Mouse (Mus musculus) MN1 (cell line): ENCODE data around the gene Cdk5rap2.
A peak's percentile ranks its signal among the peaks of the same experiment; 100 is the strongest.

Experiments used
- DNase-seq: peaks from one replicate; pipeline ENCODE4 v3.0.0-alpha.2; 2016; ENCODE audit warnings: low spot score

Gene Cdk5rap2

DNA sequence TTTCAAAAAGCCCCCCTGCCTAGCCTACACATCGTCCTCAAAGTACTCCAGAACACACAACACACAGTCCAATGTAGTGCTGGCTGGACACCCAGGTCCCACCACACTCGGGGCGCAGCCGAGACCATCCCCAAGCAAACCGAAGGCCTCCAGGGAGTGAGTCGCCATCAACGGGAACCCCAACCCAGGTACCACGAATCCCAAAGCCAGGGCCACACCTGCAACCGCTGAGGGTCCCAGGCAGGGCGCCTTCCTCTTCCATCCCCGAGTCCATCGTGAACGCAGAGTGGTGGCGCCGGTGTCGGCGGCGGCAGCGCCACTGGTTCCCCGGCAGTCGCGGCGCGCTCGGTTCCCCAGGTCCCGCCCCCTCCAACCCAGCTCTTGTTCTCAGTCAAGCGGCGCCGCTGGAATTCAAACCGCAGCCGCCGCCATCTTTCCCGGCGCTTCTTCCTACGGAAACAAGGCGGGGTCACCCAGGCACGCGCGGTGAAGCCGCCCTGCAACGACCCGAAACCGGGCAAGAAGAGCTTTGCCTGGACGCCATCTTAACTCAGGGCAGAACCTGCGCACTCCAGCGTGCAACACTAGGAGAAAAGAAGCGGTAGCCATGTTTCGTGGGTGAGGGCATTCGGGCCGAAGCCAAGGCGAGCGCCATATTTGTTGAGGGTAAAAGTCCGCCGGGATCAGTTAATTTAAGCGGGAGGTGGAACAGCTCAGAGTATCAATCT lies at the start of gene Cdk5rap2:
Gene Cdk5rap2 (minus strand): TSS at position 450 of the 728 bp plus-strand sequence.
- DNase-seq = peak; percentile 97

DNA sequence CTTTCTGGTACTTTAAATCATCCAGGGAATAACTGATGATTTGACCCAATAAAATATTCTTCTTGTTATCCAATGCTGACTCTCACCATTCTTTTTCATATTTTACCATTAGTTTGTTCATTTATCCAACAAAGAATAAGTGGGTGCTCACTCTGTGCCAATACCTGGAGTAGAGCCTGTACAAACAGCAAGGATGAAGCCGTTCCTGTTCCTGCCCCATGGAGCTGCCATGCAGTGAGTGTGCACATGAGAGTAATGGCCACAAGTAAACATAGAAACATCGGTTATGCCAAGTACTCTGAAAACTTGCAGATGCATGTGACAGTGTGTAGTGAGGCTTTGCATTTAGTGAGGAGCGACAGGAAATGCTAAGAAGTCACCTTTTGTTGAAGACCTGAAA lies 41.9 kb upstream of the Cdk5rap2 start:
- DNase-seq = no peak

DNA sequence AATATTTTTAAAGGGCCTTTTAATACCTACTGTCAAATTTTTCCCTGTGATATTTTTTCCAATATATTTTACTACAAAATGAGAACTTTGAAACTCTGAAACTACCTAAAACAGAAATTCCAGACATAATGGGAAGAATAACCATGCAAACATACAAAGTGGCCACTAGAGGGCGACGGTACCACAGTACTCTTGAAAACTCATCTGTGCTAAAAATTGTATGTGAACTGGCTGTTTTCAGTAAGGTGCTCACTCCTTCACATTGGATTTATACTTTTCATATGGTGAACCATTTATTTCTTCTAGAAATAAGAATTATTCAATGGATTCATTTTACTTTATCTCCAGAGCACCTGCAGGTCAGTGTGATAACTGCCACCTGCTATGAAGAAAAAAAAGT lies 41.5 kb upstream of the Cdk5rap2 start:
- peak; percentile 51 for DNase-seq

DNA sequence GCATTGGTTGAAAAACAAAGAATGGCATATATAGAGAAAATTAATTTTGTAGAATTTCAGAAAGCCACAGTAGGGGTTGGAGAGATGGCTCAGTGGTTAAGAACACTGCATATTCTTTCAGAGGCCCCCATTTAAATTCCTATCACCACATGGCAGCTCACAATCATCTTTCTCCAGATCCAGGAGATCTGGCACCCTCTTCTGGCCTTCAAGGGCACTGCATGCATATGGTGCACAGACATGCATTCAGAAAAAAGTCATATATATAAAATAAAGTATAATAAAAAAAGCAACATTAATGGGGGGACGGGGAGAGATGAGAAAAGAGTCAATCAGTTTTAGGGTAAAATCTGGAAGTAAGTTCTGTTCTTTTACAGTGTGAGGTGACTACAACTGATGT lies 39.4 kb upstream of the Cdk5rap2 start:
- no peak for DNase-seq

DNA sequence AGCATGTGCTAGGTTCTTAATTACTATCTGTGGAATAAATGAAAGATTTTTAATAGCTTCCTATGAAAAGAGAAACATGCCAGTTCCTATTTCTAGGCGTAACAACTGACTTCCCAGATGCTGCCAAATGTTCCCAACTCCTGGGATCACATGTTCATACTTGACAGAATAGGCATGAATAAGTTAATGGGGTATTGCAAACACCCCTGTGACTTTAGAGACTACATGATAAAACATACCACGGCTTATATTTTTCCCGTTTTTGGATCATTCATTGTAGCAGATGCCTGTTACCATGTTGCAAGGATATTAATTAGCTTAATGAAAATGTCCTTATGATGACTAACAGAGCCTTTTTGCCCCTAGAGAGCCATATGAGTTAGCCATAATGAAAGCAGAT lies 36.5 kb upstream of the Cdk5rap2 start:
- DNase-seq = no peak

DNA sequence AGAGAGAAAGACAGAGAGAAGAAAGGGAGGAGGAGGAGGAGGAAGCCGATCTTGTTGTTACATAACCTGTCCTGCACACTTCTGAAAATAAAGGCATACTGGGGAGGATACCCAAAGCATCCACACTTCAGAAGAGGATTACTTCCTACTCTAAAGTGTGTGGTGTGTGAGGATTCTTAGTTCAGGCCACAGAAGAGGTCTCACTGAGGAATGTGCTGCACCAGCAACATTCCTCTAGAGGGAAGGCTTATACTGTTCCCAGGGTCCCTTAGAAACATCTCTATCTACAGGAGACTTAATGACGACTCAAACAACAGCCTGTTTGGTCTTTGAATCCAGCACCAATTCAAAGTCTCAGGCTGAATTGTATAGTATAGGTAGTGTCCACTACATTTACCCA lies 10.0 kb upstream of the Cdk5rap2 start:
- DNase-seq = no peak

DNA sequence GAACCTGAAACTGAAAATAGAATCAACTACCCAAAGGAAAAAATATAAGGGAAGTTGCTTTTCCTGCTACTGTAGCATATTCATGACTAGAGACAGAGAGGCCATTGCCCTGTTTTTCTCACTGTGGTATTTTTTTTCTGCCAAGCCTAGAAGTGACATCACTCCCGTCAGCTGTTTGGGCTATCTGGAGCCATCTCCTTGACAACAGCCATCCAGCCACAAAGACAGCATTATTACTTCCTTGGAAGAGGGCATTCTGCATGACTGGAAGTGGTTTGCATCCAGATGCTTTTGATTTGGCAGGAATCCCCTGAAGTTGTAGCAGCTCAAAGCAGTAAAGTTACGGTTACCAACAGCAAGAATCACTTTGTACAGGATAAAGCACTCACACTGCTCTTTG lies 1.9 kb upstream of the Cdk5rap2 start:
- peak; percentile 78 for DNase-seq

DNA sequence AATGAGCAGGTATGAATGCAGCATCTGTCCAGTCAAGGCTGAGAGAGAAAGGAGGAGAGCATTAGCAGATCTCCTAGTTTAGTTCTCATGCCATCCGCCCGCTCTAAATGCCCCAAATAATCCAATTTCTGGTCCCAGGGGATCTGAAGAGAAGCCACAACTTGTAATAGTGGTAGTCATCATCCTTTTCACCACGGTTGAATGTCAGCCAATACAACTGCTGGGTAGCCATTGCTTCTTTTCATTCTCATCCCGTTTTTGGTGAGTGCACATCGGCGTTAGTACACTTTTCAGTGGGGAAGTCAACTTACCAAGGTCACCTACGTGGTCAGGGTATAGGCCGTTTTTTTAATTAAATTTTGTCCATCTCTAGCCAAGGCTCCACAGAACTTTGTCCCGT lies 787 bp downstream of the Cdk5rap2 start:
- DNase-seq = peak; percentile 68

DNA sequence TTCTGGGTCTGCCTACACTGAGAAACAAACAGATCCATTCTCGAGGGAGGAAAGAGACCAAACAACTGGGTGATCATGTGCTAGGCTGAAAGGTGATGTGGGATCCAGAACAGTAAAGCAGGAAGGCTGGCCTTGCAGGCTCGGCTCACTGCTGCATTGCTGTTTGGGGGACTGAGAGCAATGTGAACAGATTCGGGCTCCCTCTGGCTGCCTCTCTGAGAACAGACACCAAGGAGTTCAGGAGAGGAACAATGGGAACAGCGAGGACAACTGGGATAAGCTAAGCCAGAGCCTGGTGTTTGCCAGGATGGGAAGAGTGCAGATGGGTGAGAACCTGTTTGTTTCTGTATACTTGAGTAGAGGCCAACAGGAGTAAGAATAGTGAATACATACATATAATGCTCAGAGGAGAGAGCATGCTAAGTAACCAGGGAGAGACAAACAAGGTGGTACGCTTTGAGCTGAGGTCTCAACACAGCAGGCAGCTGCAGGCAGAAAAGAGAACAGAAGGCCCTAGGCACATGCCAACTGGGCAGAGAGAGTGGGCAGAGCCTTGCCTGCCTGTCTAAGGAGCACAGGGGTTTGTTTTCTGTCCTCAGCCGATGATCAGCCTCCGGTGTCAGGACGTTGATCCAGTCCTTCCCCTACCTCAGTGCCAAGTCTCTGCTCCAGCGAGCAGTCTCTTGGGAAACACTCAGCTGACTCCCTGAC lies 8.0 kb downstream of the Cdk5rap2 start:
- peak; percentile 40 for DNase-seq

DNA sequence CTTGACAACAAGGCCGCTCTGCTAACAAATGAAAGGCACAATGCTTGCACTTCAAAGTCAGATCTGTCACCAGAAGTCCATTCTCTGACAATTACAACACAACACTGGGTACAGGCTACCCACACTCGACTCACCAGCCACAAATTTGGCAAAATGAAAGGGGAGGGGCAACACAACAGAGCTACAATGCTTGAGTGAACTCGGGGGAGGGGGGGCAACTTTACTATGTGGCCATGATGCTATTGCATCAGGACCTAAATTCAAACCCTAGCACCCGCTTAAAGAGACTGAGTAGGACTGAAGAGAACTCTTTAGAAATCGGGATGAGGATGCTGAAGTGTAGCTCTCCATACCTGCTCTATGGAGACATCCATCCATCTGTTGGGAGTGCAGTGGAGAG lies 10.8 kb downstream of the Cdk5rap2 start:
- no peak for DNase-seq

DNA sequence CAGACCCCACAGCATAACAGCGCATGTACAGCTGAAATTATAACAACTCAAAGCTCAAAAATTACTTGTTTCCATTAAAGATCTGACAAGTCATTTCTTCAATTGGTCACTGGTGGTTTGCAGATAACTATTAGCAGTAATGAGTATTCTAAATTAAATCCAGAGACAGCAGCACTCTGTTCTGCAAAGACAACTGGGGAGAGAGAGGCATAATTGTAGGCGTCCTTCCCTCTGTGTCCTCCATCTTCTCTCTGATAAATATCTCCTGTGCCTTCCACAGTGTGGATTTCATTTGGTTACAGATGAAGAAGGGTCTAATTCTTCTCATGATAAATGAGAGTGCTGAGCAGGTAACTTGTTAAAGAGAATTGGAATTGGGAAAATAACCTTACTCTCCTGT lies 11.2 kb downstream of the Cdk5rap2 start:
- DNase-seq = no peak

DNA sequence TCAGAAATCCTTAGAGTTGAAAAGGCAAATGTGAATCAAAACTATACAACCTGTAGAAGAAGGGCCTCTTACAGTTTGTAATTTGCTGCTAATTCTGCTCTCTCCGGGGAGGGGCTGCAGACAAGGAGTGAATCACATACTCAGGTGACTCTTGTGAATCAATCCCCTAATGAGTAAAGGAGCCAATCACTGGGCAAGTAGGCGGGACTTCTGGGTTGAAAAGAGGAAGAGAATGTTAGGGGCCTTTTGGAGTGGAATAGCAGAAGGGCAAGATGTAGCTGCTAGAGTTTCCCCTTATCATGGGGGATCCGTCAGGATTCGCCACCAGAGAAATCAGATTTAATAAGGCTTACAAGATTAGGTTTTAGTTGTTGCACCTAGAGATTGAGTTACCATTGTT lies 12.2 kb downstream of the Cdk5rap2 start:
- peak; percentile 10 for DNase-seq

DNA sequence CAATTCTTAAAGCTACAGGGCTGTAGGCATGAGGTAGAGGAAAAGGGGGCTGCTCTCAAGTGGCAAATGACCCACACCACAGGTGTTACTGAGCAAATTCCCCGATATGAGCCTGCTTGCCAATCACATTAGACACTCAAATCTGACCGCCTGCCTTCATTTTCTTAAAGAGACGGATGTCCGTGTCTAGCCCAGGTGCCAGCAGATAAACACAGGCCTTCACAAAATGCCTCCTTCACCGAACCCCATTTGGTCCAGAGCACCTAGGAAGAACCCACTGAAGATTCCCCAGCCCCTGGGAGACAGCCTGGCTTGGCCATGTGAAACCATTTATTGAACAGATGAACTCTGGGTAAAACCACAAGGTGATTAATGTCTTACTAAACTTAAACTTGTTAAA lies 13.5 kb downstream of the Cdk5rap2 start:
- DNase-seq = no peak

DNA sequence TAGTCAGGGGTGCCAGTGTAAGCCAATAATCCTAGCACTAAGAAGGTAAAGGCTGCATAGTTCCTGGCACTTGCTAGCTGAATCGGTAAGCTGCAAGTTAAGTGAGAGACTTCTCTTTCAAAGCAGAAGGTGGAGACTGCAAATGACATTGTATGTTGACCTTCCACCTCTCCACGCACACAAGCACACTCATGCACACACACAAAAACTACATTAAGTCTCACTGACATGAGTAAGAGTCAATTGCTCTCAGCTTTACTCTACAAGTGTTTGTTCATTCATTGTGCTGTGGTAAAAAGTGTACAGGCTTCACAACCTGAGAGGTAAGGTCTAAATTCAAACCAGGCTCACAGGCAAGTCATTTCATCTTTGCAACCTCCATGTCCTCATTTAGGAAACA lies 15.5 kb downstream of the Cdk5rap2 start:
- DNase-seq = no peak

DNA sequence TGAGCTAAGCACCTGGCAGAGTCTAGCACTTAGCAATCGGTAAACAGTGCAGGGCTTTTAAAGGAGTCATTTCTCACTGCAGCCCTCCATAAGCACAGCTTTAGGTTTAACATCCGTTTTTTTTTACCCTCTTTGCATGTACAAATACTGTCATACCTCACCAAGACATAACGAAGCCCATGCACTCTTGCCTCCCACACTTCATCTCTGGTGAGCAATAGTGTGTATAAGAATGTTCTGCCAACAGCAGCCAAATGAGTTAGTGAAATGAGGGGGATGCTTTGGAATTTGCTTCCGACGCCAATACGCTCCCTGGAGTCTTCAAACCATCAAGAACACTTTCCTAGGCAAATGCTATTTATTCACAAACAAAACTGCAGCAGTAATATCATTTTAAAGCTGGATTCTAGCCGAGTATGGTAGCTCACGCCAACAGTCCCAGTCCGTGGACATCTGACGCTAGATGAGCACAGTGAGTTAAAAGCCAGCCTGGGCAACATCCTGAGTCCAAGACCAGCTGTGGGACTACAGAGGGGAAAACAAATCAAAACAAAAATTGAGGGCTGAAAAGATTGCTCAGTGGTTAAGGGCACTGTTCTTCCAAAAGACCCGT lies 18.4 kb downstream of the Cdk5rap2 start:
- no peak for DNase-seq

DNA sequence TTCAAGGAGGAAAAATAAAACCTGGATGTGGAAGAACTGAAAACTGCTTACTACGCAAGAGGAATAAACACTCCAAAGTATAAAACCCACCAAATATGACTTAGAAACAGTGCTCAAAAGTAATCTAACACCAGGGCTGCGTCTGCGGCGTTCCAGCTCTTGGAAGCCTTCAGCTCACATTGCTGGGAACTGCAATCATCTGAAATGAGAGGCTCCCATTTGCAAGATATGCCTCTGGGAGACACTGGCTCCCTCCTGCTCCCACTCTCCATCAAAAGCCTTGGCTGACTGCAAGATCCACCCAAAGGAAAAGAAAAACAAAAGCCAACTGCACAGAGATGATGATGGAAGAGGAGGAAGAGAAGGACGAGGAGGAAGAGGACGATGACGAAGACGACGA lies 19.2 kb downstream of the Cdk5rap2 start:
- DNase-seq = no peak

DNA sequence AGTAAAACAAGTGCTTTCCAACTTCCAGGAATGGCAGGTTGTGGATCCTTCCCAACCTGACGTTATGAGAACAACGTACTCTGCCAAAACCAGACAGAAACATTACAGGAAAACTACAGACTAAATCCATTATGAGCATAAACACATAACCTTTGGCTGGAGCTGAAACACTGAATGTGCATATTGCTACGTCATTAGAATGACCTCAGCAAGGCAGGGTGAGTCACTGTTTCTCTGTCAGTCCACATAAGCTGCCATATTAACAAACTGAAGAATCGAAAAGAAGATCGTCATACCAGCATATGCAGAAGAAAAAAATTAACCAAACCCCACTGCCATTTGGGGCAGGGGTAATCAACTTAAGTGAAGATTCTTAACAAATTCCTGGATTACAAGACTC lies 24.0 kb downstream of the Cdk5rap2 start:
- DNase-seq = no peak

DNA sequence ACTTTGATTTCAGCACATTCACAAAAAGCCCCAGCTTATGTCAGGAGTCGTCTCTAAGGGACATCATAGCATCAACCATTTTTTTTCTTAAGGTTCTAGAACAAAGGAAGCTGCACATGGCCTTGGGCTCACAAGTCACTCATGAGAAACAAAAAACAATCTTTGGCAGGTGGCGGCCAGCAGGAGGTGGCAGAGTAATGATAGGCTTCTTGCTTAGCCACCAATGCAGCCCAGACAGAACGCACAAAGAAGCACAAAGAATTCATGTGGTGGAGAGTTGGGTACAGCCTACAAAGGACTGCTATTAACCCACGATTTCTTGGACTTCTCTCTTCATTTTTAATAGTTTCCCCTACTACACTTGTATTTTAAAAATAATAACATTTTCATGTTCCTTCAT lies 32.9 kb downstream of the Cdk5rap2 start:
- DNase-seq = no peak

DNA sequence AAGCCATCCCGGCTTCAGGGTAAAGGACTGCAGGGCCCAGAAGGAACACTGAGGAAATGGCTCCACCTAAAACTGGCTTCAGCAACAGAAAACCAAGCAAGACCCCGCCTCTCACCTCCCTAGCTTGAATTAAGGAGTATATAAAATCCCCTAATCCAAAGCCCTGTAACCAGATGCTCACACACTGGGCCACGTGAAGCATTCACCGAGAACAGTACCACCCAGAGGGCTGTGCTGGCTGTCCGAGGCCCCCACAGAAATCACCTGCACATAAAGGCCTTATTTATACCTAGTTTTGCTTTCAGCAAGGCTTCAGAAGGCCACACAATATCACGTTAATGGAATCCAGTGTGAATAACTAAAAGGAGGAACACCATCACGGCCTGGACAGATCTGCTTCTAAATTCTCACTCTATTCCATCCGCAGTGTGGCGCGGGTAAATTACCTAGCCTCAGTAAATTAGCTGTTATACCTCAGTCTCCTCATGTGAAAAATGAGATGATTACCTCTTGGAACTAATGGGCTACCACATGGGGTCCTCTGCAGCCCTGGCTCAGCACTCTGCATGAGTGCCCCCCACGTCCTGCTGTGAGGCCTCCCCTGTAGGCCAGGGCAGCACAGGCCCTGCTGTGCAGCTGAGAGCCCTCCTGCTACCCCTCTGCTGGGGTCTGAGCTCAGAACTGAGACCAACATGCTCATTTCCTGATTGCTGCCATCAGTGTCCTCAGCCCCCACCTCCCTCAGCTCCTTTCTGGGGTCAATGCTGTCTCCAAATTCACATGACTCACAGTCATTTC lies 45.0 kb downstream of the Cdk5rap2 start:
- DNase-seq = no peak

DNA sequence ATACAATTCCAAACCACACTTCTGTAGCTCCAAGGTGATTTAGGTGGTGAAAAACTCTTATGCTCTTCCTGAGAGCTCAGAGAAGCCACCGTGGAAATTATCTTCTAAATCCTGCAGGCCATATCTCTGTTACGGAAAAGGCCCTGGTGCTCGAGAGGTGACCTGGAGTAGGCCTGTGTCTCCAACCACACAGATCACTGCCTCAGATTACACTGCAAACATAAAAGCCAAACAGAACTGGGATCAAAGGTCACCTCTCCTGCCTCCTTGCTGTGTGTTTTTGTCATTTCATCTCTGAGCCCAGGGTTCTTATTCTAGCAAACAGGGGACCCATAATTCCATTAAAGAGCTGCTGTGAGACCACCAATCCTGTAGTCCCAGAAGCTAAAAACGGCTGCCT lies 48.9 kb downstream of the Cdk5rap2 start:
- no peak for DNase-seq

DNA sequence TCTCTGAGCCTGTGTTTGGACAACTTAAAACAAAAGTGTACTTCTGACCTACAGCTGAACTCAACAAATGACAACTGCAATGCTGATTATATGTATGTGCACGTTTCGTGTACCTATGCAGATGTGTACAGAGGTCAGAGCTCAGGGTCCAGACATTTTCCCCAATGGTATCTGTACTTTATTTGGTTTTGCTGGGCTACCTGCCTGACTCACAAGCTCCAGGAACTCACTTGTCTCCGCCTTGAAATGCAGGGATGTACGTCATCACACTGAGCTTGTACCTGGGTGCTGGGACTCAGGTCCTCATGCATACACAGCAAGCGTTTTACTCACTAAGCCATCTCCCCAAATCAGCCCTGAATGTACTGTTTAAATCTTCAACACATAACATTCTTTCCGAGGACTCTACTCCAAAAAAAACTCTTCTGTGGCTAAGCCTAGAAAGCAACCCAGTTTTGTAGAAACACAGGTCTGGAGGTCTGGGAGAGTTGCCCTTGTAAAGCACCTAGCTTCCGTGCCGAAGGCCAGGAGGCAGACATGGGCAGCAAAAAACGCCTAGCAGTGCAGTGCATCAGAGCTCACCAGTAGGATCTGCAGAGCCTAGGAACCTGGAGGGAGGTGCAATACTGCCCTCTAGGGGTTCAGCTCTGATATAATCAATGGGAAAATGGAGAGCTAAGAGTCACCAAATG lies 54.4 kb downstream of the Cdk5rap2 start:
- peak; percentile 65 for DNase-seq

DNA sequence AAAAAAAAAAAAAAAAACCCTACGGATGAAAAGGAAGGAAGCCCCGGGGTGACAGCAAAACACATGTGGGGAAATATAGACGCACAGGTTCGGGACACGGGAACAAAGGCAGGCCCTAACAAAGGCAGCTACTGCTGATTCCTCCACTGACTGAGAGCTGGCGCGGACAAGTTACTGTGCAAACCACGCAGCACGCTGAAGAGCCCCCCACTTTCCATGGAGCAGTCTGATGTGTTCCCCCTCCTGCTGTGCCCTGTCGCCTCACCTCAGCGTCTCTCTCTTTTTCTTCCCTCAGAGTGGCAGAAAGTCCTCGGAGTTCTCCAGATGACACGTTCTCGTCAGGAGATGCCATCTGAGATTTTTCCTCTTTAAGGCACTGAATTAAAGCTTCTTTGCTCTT lies 55.8 kb downstream of the Cdk5rap2 start:
- DNase-seq = no peak
